Mouse (Mus musculus): ENCODE data around the gene Atp6v1e1.

The Atp6v1e1 gene

GRCm38 (mm10) chr6:120798019-120798418, 24.6 kb downstream of the Atp6v1e1 start:
- DNase-seq (ENCODE audit: low read depth, low spot score): no peak
- no peaks in the 10 kb centered on the region for H3K27me3 ChIP-seq (ENCODE audit: control insufficient read depth, insufficient read depth, low read length, poor library complexity, severe bottlenecking)
- H3K36me3 ChIP-seq (ENCODE audit: control insufficient read depth, insufficient read depth, low read length, poor library complexity, severe bottlenecking): peaks cover 8% of the 10 kb centered on the region

GRCm38 (mm10) chr6:120796111-120796510, 26.5 kb downstream of the Atp6v1e1 start:
- Histone ChIP-seq H3K27me3 (ENCODE audit: control insufficient read depth, insufficient read depth, low read length, poor library complexity, severe bottlenecking) (no peaks in the 10 kb centered on the region), H3K36me3 (ENCODE audit: control insufficient read depth, insufficient read depth, low read length, poor library complexity, severe bottlenecking) (peaks cover 9% of the 10 kb centered on the region)
- no peak for DNase-seq (ENCODE audit: low read depth, low spot score)

- Histone ChIP-seq H3K27me3 (ENCODE audit: control insufficient read depth, insufficient read depth, low read length, poor library complexity, severe bottlenecking) (no peaks in the 10 kb centered on the region), H3K36me3 (ENCODE audit: control insufficient read depth, insufficient read depth, low read length, poor library complexity, severe bottlenecking) (peaks cover 9% of the 10 kb centered on the region)
- DNase-seq (ENCODE audit: low read depth, low spot score): no peak
Measured at GRCm38 (mm10) chr6:120795422-120796086, 27.0 kb downstream of the Atp6v1e1 start.

- Histone ChIP-seq H3K27me3 (ENCODE audit: control insufficient read depth, insufficient read depth, low read length, poor library complexity, severe bottlenecking) (no peaks in the 10 kb centered on the region), H3K36me3 (ENCODE audit: control insufficient read depth, insufficient read depth, low read length, poor library complexity, severe bottlenecking) (peaks cover 8% of the 10 kb centered on the region)
- no peak for DNase-seq (ENCODE audit: low read depth, low spot score)
Measured at GRCm38 (mm10) chr6:120792947-120793346, 29.6 kb downstream of the Atp6v1e1 start.

GRCm38 (mm10) chr6:120790717-120791116, 31.9 kb downstream of the Atp6v1e1 start:
- no peak for DNase-seq (ENCODE audit: low read depth, low spot score)
- Histone ChIP-seq H3K27me3 (ENCODE audit: control insufficient read depth, insufficient read depth, low read length, poor library complexity, severe bottlenecking) (no peaks in the 10 kb centered on the region), H3K36me3 (ENCODE audit: control insufficient read depth, insufficient read depth, low read length, poor library complexity, severe bottlenecking) (peaks cover 2% of the 10 kb centered on the region; the same call in 1 of the 2 replicates)

- no peaks in the 10 kb centered on the region for H3K27me3 ChIP-seq (ENCODE audit: control insufficient read depth, insufficient read depth, low read length, poor library complexity, severe bottlenecking)
- peaks cover 2% of the 10 kb centered on the region; the same call in 1 of the 2 replicates for H3K36me3 ChIP-seq (ENCODE audit: control insufficient read depth, insufficient read depth, low read length, poor library complexity, severe bottlenecking)
- DNase-seq (ENCODE audit: low read depth, low spot score): no peak
Measured at GRCm38 (mm10) chr6:120790153-120790552, 32.4 kb downstream of the Atp6v1e1 start.

GRCm38 (mm10) chr6:120788904-120789303, 33.7 kb downstream of the Atp6v1e1 start:
- Histone ChIP-seq H3K36me3 (ENCODE audit: control insufficient read depth, insufficient read depth, low read length, poor library complexity, severe bottlenecking) (peaks cover 2% of the 10 kb centered on the region; the same call in 1 of the 2 replicates), H3K27me3 (ENCODE audit: control insufficient read depth, insufficient read depth, low read length, poor library complexity, severe bottlenecking) (no peaks in the 10 kb centered on the region)
- peak; percentile 72 for DNase-seq (ENCODE audit: low read depth, low spot score)

- no peaks in the 10 kb centered on the region for H3K27me3 ChIP-seq (ENCODE audit: control insufficient read depth, insufficient read depth, low read length, poor library complexity, severe bottlenecking)
- H3K36me3 ChIP-seq (ENCODE audit: control insufficient read depth, insufficient read depth, low read length, poor library complexity, severe bottlenecking): peaks cover 2% of the 10 kb centered on the region; the same call in 1 of the 2 replicates
- no peak for DNase-seq (ENCODE audit: low read depth, low spot score)
Measured at GRCm38 (mm10) chr6:120788068-120788607, 34.5 kb downstream of the Atp6v1e1 start.

GRCm38 (mm10) chr6:120784351-120784750, 38.2 kb downstream of the Atp6v1e1 start:
- no peak for DNase-seq (ENCODE audit: low read depth, low spot score)
- H3K36me3 ChIP-seq (ENCODE audit: control insufficient read depth, insufficient read depth, low read length, poor library complexity, severe bottlenecking): no peaks in the 10 kb centered on the region
- no peaks in the 10 kb centered on the region for H3K27me3 ChIP-seq (ENCODE audit: control insufficient read depth, insufficient read depth, low read length, poor library complexity, severe bottlenecking)

GRCm38 (mm10) chr6:120782948-120783347, 39.6 kb downstream of the Atp6v1e1 start:
- DNase-seq (ENCODE audit: low read depth, low spot score): no peak
- Histone ChIP-seq H3K36me3 (ENCODE audit: control insufficient read depth, insufficient read depth, low read length, poor library complexity, severe bottlenecking) (no peaks in the 10 kb centered on the region), H3K27me3 (ENCODE audit: control insufficient read depth, insufficient read depth, low read length, poor library complexity, severe bottlenecking) (no peaks in the 10 kb centered on the region)

GRCm38 (mm10) chr6:120778226-120778625, 44.4 kb downstream of the Atp6v1e1 start:
- no peak for DNase-seq (ENCODE audit: low read depth, low spot score)
- no peaks in the 10 kb centered on the region for H3K36me3 ChIP-seq (ENCODE audit: control insufficient read depth, insufficient read depth, low read length, poor library complexity, severe bottlenecking)
- no peaks in the 10 kb centered on the region for H3K27me3 ChIP-seq (ENCODE audit: control insufficient read depth, insufficient read depth, low read length, poor library complexity, severe bottlenecking)

GRCm38 (mm10) chr6:120777533-120777932, 45.1 kb downstream of the Atp6v1e1 start:
- Histone ChIP-seq H3K36me3 (ENCODE audit: control insufficient read depth, insufficient read depth, low read length, poor library complexity, severe bottlenecking) (no peaks in the 10 kb centered on the region), H3K27me3 (ENCODE audit: control insufficient read depth, insufficient read depth, low read length, poor library complexity, severe bottlenecking) (no peaks in the 10 kb centered on the region)
- DNase-seq (ENCODE audit: low read depth, low spot score): no peak

GRCm38 (mm10) chr6:120776286-120776685, 46.3 kb downstream of the Atp6v1e1 start:
- H3K27me3 ChIP-seq (ENCODE audit: control insufficient read depth, insufficient read depth, low read length, poor library complexity, severe bottlenecking): no peaks in the 10 kb centered on the region
- DNase-seq (ENCODE audit: low read depth, low spot score): no peak
- no peaks in the 10 kb centered on the region for H3K36me3 ChIP-seq (ENCODE audit: control insufficient read depth, insufficient read depth, low read length, poor library complexity, severe bottlenecking)

- DNase-seq (ENCODE audit: low read depth, low spot score): no peak
- H3K27me3 ChIP-seq (ENCODE audit: control insufficient read depth, insufficient read depth, low read length, poor library complexity, severe bottlenecking): no peaks in the 10 kb centered on the region
- no peaks in the 10 kb centered on the region for H3K36me3 ChIP-seq (ENCODE audit: control insufficient read depth, insufficient read depth, low read length, poor library complexity, severe bottlenecking)
Measured at GRCm38 (mm10) chr6:120773763-120774162, 48.8 kb downstream of the Atp6v1e1 start.

GRCm38 (mm10) chr6:120773149-120773628, 49.4 kb downstream of the Atp6v1e1 start, which contains the start of gene Slc25a18:
Gene Slc25a18 (plus strand): TSS chr6:120773578.
- DNase-seq (ENCODE audit: low read depth, low spot score): no peak
- Histone ChIP-seq H3K27me3 (ENCODE audit: control insufficient read depth, insufficient read depth, low read length, poor library complexity, severe bottlenecking) (no peaks in the 10 kb centered on the region), H3K36me3 (ENCODE audit: control insufficient read depth, insufficient read depth, low read length, poor library complexity, severe bottlenecking) (no peaks in the 10 kb centered on the region)
